Mouse (Mus musculus): ENCODE data around the gene Prl4a1. TPM values are rescaled to one million over a fixed set of nuclear protein-coding genes. Genes with fewer than 3 reads are reported as not detected.
"Not testable (repeated sequence)": the region's sequence is repeated elsewhere in the genome, so short reads cannot be mapped to it uniquely, and the experiment has no call there.

Prl4a1 gene
- polyA plus RNA-seq (2016; fragmentation: Nextera tagmentation; extraction: Ambion mirVana) = not detected in 2 replicates

- Histone ChIP-seq H3K4me2 (no peak within 1 kb of the TSS), H3K4me1 (replicated peaks) (no peaks in the 10 kb centered on the region), H3K9ac (no peak within 1 kb of the TSS), H3K27me3 (replicated peaks) (no peaks in the 10 kb centered on the region), H3K36me3 (no peaks in the 10 kb centered on the region), H3K27ac (ENCODE audit: poor library complexity, severe bottlenecking) (no peak within 1 kb of the TSS), H3K9me3 (replicated peaks) (peaks cover 7% of the 10 kb centered on the region), H3K4me3 (no peak within 1 kb of the TSS)
- ATAC-seq (ENCODE audit: insufficient number of reproducible peaks, low FRiP score) = no peak
- WGBS = 83% methylated on average over 3 of the region's 3 CpGs
These were observed at the start of gene Prl4a1 for GRCm38 (mm10) chr13:28015912-28016311. TSS of gene Prl4a1 (plus strand) at chr13:28016212.

DNA sequence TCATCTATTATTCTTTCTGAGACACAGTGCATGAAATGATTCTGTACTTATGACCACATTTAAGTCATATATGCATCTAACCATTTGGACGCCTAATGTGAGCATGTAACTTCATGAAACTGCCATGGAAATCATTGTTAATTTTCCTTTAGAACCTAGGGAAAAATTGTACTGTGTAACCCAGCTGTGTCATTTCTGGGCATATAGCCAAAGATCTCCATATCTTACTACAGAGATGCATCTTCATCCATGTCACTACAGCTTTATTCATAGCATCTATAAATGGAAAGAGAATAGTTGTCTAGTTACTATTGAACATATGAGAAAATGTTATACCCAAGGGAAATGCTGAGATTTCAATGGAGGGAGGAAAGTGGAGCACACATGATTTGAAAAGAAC, 43.1 kb upstream of the Prl4a1 start:
- no peaks in the 10 kb centered on the region for H3K4me1 ChIP-seq (replicated peaks)
- no peaks in the 10 kb centered on the region for H3K27me3 ChIP-seq (replicated peaks)
- no peak for ATAC-seq (ENCODE audit: insufficient number of reproducible peaks, low FRiP score)
- H3K36me3 ChIP-seq = no peaks in the 10 kb centered on the region
- WGBS = 73% methylated on average over 1 of the region's 1 CpGs
- no peak overlapping the region for H3K27ac ChIP-seq (ENCODE audit: poor library complexity, severe bottlenecking)
- H3K9me3 ChIP-seq (replicated peaks) = no peaks in the 10 kb centered on the region
- no peak overlapping the region for H3K4me2 ChIP-seq
- no peak overlapping the region for H3K9ac ChIP-seq
- no peak overlapping the region for H3K4me3 ChIP-seq

- ATAC-seq (ENCODE audit: insufficient number of reproducible peaks, low FRiP score); H3K4me3 ChIP-seq; H3K9ac ChIP-seq; H3K27me3 ChIP-seq (replicated peaks); H3K9me3 ChIP-seq (replicated peaks); H3K4me1 ChIP-seq (replicated peaks); H3K4me2 ChIP-seq; H3K36me3 ChIP-seq; H3K27ac ChIP-seq (ENCODE audit: poor library complexity, severe bottlenecking): not testable (repeated sequence)
- 56% methylated on average over 2 of the region's 2 CpGs for WGBS
These were observed 41.7 kb upstream of the Prl4a1 start for GRCm38 (mm10) chr13:27974281-27974680.

DNA sequence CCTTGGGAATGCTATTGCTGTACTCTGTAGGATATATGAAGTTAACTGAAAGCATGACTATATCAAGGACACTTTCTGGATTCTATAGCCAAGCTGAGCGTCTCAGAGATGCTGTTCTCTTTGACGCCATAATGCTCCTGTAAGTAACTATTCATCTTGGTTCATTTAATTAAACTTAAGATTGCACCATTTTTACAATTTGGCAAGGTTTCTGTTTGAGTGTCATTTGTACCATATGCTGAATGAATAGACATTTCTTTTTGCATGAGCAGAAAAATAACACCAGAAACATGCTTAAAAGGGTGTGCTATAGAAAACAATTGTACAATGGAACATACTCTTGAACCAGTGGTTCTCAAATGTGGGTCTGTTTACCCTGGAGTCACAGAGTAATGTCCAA, 38.4 kb upstream of the Prl4a1 start:
- no peaks in the 10 kb centered on the region for H3K9me3 ChIP-seq (replicated peaks)
- no peak overlapping the region for H3K9ac ChIP-seq
- ATAC-seq (ENCODE audit: insufficient number of reproducible peaks, low FRiP score) = no peak
- H3K4me3 ChIP-seq = no peak overlapping the region
- H3K4me1 ChIP-seq (replicated peaks) = no peaks in the 10 kb centered on the region
- H3K27me3 ChIP-seq (replicated peaks) = no peaks in the 10 kb centered on the region
- no peak overlapping the region for H3K4me2 ChIP-seq
- no peak overlapping the region for H3K27ac ChIP-seq (ENCODE audit: poor library complexity, severe bottlenecking)
- no peaks in the 10 kb centered on the region for H3K36me3 ChIP-seq
- WGBS = 78% methylated on average over 2 of the region's 2 CpGs

DNA sequence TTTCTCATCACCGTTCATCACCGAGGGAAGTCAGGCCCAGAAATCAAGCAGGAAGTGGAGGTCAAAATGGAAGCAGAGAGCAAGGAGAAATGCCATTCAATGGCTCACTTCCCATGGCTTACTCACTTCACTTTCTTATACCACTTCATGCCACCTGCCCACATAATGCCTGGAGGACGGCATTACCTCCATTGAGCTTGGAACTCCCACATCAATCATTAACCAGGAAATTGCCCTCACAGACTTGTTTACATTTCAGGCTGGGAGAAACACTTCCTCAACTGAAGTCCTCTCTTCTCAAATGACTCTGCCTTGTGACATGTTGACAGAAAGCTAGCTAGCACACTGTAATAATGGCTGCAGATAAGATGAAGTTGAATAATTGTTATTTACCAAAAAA, 19.5 kb upstream of the Prl4a1 start:
- not testable (repeated sequence) for H3K27ac ChIP-seq (ENCODE audit: poor library complexity, severe bottlenecking); H3K4me2 ChIP-seq; ATAC-seq (ENCODE audit: insufficient number of reproducible peaks, low FRiP score); H3K9me3 ChIP-seq (replicated peaks); H3K36me3 ChIP-seq; H3K4me3 ChIP-seq; H3K4me1 ChIP-seq (replicated peaks); H3K27me3 ChIP-seq (replicated peaks); H3K9ac ChIP-seq
- 66% methylated on average over 3 of the region's 3 CpGs for whole genome bisulfite sequencing

DNA sequence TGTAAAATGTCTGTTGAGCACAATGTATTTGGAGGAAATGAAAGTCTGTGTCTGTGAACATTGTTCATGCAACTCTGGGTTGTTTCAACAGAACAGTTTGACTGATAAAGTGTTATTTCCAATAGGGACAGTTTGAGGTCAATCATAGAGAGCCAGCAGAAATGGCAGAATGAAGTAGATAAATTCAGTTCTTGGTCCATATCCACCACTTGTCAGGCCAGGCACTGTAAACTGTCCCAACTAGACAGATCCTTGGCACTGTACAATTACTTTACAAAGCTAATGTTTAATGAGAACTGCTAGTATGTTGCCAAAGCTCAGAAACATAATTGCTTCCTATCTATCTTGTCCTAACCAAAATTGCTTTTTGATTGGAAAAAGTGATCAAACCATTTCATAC, 13.3 kb downstream of the Prl4a1 start:
- H3K4me2 ChIP-seq = no peak overlapping the region
- no peak for ATAC-seq (ENCODE audit: insufficient number of reproducible peaks, low FRiP score)
- no peak overlapping the region for H3K4me3 ChIP-seq
- H3K9me3 ChIP-seq (replicated peaks) = no peaks in the 10 kb centered on the region
- H3K36me3 ChIP-seq = no peaks in the 10 kb centered on the region
- no peaks in the 10 kb centered on the region for H3K27me3 ChIP-seq (replicated peaks)
- H3K9ac ChIP-seq = no peak overlapping the region
- no peak overlapping the region for H3K27ac ChIP-seq (ENCODE audit: poor library complexity, severe bottlenecking)
- no peaks in the 10 kb centered on the region for H3K4me1 ChIP-seq (replicated peaks)

DNA sequence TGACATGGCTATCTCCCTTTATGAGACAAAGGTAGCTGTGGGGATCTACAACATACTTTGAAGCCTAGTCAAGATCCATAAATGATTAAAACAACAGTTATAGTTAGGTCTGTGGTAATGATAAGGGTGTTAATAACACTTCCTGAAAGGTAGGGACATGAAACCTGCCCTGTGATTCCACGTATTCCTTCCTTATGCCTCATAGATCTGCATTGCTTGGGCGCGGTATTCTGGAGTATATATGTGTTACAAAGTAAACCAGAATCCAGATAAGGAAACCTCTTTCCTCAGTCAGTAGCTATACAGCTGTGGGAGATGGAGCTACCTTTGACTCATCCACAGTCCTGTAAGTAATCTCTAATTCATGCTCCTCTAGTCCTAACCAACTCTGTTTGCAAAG, 53.3 kb downstream of the Prl4a1 start:
- H3K4me2 ChIP-seq = no peak overlapping the region
- no peaks in the 10 kb centered on the region for H3K27me3 ChIP-seq (replicated peaks)
- ATAC-seq (ENCODE audit: insufficient number of reproducible peaks, low FRiP score) = no peak
- no peaks in the 10 kb centered on the region for H3K4me1 ChIP-seq (replicated peaks)
- H3K36me3 ChIP-seq = no peaks in the 10 kb centered on the region
- no peak overlapping the region for H3K9ac ChIP-seq
- WGBS = 84% methylated on average over 3 of the region's 3 CpGs
- no peak overlapping the region for H3K27ac ChIP-seq (ENCODE audit: poor library complexity, severe bottlenecking)
- no peaks in the 10 kb centered on the region for H3K9me3 ChIP-seq (replicated peaks)
- no peak overlapping the region for H3K4me3 ChIP-seq

Other genes with a start within 250 kb of the Prl4a1 start
- not detected in 2 replicates for gene Prl7c1, start 235.4 kb upstream of the Prl4a1 start, polyA plus RNA-seq (2016; fragmentation: Nextera tagmentation; extraction: Ambion mirVana)
- not detected in 2 replicates for gene Prl2a1, start 214.6 kb upstream of the Prl4a1 start, polyA plus RNA-seq (2016; fragmentation: Nextera tagmentation; extraction: Ambion mirVana)
- gene Prl2c1, start 166.9 kb upstream of the Prl4a1 start, polyA plus RNA-seq (2016; fragmentation: Nextera tagmentation; extraction: Ambion mirVana) = not detected in 2 replicates
- gene Prl5a1, start 126.3 kb downstream of the Prl4a1 start, polyA plus RNA-seq (2016; fragmentation: Nextera tagmentation; extraction: Ambion mirVana) = not detected in 2 replicates
- gene Gm11361, start 241.3 kb downstream of the Prl4a1 start, polyA plus RNA-seq (2016; fragmentation: Nextera tagmentation; extraction: Ambion mirVana) = 1.5 and 1.7 TPM in 2 replicates

Measured in heart, embryonic 12.5 days (tissue).